Mouse (Mus musculus): ENCODE results near the gene Rbm38. TPM values are rescaled to one million over a fixed set of nuclear protein-coding genes. Genes with fewer than 3 reads are reported as not detected.

Gene Rbm38
- polyA plus RNA-seq, 1 experiment from 2014 or later, result 46.6 TPM

DNA sequence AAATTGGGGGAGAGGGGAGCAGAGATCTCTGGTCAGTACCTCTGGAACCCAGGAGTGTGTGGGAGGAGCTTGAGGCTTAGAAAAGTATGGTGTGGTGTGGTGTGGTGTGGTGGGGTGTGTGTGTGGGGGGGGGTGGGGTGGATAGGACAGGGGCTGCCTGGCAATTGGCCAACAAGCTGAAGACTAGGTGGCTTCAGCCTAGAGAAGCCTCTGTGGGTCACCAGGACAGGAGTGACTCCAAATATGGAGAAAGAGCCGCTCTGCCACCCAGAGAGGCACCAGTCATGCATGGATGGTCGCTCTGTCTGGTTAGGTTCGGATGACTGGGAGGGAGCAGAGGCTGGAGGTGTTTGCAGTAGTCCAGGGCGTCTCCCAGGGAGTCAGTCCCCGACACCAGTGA is 27.2 kb downstream of the Rbm38 start:
- DNase-seq (ENCODE audit: low spot score) (no peak), ATAC-seq (replicated peaks; ENCODE audit: insufficient number of reproducible peaks, low FRiP score, low TSS enrichment, low read depth) (no peak)
- no peaks in the 10 kb centered on the region for H3K27me3 ChIP-seq (ENCODE audit: control insufficient read depth, insufficient read depth, low read length)
- no peaks in the 10 kb centered on the region for H3K9me3 ChIP-seq (replicated peaks; ENCODE audit: control insufficient read depth, low read length)
- no peak overlapping the region for H3K9ac ChIP-seq (replicated peaks; ENCODE audit: low read length)
- H3K27ac ChIP-seq (replicated peaks; ENCODE audit: low read depth, low read length), result no peak overlapping the region
- H3K4me1 ChIP-seq (ENCODE audit: control insufficient read depth, insufficient read depth, low read length), result peaks cover 2% of the 10 kb centered on the region; the same call in 1 of the 2 replicates
- no peak overlapping the region for H3K4me2 ChIP-seq (ENCODE audit: low read depth, low read length)
- no peak overlapping the region for H3K4me3 ChIP-seq (ENCODE audit: low read depth, low read length)
- no peaks in the 10 kb centered on the region for H3K36me3 ChIP-seq (replicated peaks; ENCODE audit: control insufficient read depth, insufficient read depth, low read depth, low read length)
- WGBS, result 62% methylated on average over 5 of the region's 5 CpGs

- H3K9me3 ChIP-seq (replicated peaks; ENCODE audit: control insufficient read depth, low read length), result no peaks in the 10 kb centered on the region
- H3K27ac ChIP-seq (replicated peaks; ENCODE audit: low read depth, low read length), result no peak overlapping the region
- no peak overlapping the region for H3K9ac ChIP-seq (replicated peaks; ENCODE audit: low read length)
- H3K4me3 ChIP-seq (ENCODE audit: low read depth, low read length), result no peak overlapping the region
- peaks cover 2% of the 10 kb centered on the region; the same call in 1 of the 2 replicates for H3K4me1 ChIP-seq (ENCODE audit: control insufficient read depth, insufficient read depth, low read length)
- no peaks in the 10 kb centered on the region for H3K27me3 ChIP-seq (ENCODE audit: control insufficient read depth, insufficient read depth, low read length)
- H3K4me2 ChIP-seq (ENCODE audit: low read depth, low read length), result no peak overlapping the region
- 48% methylated on average over 17 of the region's 17 CpGs for WGBS
- no peak for ATAC-seq (replicated peaks; ENCODE audit: insufficient number of reproducible peaks, low FRiP score, low TSS enrichment, low read depth)
- DNase-seq (ENCODE audit: low spot score), result no peak
- H3K36me3 ChIP-seq (replicated peaks; ENCODE audit: control insufficient read depth, insufficient read depth, low read depth, low read length), result no peaks in the 10 kb centered on the region
These were observed 27.9 kb downstream of the Rbm38 start for GRCm38 (mm10) chr2:173048041-173048745.

DNA sequence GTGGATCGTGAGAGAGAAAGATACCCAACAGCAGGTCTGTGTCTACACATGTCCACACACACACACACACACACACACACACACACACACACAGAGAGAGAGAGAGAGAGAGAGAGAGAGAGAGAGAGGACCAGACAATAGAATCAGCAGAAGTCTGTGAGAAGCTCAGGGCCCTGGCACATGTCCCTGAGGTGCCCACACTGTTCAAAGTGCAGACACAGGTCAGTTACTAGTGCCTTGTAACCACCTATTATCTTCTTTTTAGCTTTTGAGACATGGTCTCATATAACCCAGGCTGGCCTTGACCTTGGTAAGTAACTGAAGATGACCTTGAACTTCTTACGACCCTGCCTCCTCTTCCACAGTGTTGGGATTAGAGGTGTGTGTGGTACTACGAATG is 28.9 kb downstream of the Rbm38 start:
- Histone ChIP-seq H3K4me2 (ENCODE audit: low read depth, low read length) (no peak overlapping the region), H3K27me3 (ENCODE audit: control insufficient read depth, insufficient read depth, low read length) (no peaks in the 10 kb centered on the region), H3K9me3 (replicated peaks; ENCODE audit: control insufficient read depth, low read length) (no peaks in the 10 kb centered on the region), H3K4me3 (ENCODE audit: low read depth, low read length) (no peak overlapping the region), H3K27ac (replicated peaks; ENCODE audit: low read depth, low read length) (no peak overlapping the region), H3K4me1 (ENCODE audit: control insufficient read depth, insufficient read depth, low read length) (peaks cover 2% of the 10 kb centered on the region; the same call in 1 of the 2 replicates), H3K9ac (replicated peaks; ENCODE audit: low read length) (no peak overlapping the region), H3K36me3 (replicated peaks; ENCODE audit: control insufficient read depth, insufficient read depth, low read depth, low read length) (no peaks in the 10 kb centered on the region)
- ATAC-seq (replicated peaks; ENCODE audit: insufficient number of reproducible peaks, low FRiP score, low TSS enrichment, low read depth) (no peak), DNase-seq (ENCODE audit: low spot score) (no peak)
- 82% methylated on average over 3 of the region's 3 CpGs for WGBS

GRCm38 (mm10) chr2:173049817-173050216 is 29.5 kb downstream of the Rbm38 start:
- ATAC-seq (replicated peaks; ENCODE audit: insufficient number of reproducible peaks, low FRiP score, low TSS enrichment, low read depth) (no peak), DNase-seq (ENCODE audit: low spot score) (no peak)
- H3K36me3 ChIP-seq (replicated peaks; ENCODE audit: control insufficient read depth, insufficient read depth, low read depth, low read length), result no peaks in the 10 kb centered on the region
- peaks cover 2% of the 10 kb centered on the region; the same call in 1 of the 2 replicates for H3K4me1 ChIP-seq (ENCODE audit: control insufficient read depth, insufficient read depth, low read length)
- H3K27me3 ChIP-seq (ENCODE audit: control insufficient read depth, insufficient read depth, low read length), result no peaks in the 10 kb centered on the region
- H3K9me3 ChIP-seq (replicated peaks; ENCODE audit: control insufficient read depth, low read length), result no peaks in the 10 kb centered on the region
- H3K4me3 ChIP-seq (ENCODE audit: low read depth, low read length), result no peak overlapping the region
- H3K4me2 ChIP-seq (ENCODE audit: low read depth, low read length), result no peak overlapping the region
- WGBS, result 47% methylated on average over 6 of the region's 6 CpGs
- no peak overlapping the region for H3K27ac ChIP-seq (replicated peaks; ENCODE audit: low read depth, low read length)
- no peak overlapping the region for H3K9ac ChIP-seq (replicated peaks; ENCODE audit: low read length)

DNA sequence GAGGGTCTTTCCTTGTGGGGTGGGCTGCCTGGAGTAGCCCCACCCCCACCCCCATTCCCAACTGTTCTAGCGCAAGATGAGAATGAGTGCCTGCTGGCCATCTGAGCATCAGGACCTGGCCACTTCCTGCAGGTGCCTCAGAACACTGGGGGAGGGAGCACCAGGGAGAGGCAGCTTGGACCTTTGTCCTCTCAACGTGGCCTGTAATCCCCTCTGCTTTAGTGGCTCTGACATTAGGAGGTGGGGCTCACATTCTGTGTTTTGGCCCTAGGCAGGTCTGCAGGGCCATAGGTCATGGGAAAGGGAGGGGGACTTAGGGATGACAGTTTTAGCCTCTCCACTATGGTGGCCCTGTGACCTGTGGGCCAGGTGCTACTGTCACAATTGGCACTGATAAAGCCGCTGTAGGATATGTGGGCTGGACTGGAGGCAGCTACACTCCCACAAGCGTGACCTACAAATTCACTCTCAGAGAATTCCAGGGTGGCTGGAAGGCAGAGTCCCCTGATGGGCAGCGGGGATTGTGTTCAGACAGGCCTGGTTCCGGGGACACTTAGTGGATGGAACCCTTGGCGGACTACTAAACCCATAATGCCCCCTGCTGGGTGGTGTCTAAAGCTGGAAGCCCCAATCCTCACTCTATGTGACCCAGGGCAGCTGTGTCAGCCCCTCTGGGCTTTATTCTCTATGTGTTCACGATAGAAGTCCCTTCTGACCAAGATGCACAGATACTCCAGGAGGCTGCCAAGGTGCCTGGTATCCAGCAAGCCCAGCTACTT is 30.5 kb downstream of the Rbm38 start:
- no peak for ATAC-seq (replicated peaks; ENCODE audit: insufficient number of reproducible peaks, low FRiP score, low TSS enrichment, low read depth)
- H3K27ac ChIP-seq (replicated peaks; ENCODE audit: low read depth, low read length), result no peak overlapping the region
- H3K9ac ChIP-seq (replicated peaks; ENCODE audit: low read length), result no peak overlapping the region
- 31% methylated on average over 8 of the region's 8 CpGs for WGBS
- H3K4me2 ChIP-seq (ENCODE audit: low read depth, low read length), result no peak overlapping the region
- H3K27me3 ChIP-seq (ENCODE audit: control insufficient read depth, insufficient read depth, low read length), result no peaks in the 10 kb centered on the region
- H3K4me3 ChIP-seq (ENCODE audit: low read depth, low read length), result no peak overlapping the region
- peaks cover 2% of the 10 kb centered on the region; the same call in 1 of the 2 replicates for H3K4me1 ChIP-seq (ENCODE audit: control insufficient read depth, insufficient read depth, low read length)
- no peak for DNase-seq (ENCODE audit: low spot score)
- H3K36me3 ChIP-seq (replicated peaks; ENCODE audit: control insufficient read depth, insufficient read depth, low read depth, low read length), result no peaks in the 10 kb centered on the region
- H3K9me3 ChIP-seq (replicated peaks; ENCODE audit: control insufficient read depth, low read length), result no peaks in the 10 kb centered on the region

DNA sequence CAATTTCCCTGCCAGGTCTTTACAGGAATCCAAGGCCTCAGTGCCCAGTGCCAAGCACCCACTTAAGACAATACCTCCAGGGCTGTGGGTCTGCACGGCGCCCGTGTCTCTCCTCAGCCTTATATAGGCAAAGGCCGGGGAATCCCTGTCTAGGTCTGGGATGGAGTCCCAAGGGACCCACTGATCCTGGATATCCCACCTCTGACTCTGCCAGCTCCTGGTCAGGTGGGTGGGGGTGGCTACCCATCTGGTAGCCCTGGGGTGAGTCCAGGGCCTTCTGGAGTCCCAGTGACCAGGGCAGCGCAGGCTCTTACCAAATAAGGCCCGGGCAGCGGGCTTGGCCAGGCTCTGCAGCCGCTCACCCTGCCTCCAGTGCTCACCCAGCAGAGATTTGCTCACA is 32.6 kb downstream of the Rbm38 start:
- H3K9ac ChIP-seq (replicated peaks; ENCODE audit: low read length), result no peak overlapping the region
- H3K9me3 ChIP-seq (replicated peaks; ENCODE audit: control insufficient read depth, low read length), result no peaks in the 10 kb centered on the region
- H3K4me1 ChIP-seq (ENCODE audit: control insufficient read depth, insufficient read depth, low read length), result peaks cover 2% of the 10 kb centered on the region; the same call in 1 of the 2 replicates
- ATAC-seq (replicated peaks; ENCODE audit: insufficient number of reproducible peaks, low FRiP score, low TSS enrichment, low read depth) (no peak), DNase-seq (ENCODE audit: low spot score) (no peak)
- H3K27ac ChIP-seq (replicated peaks; ENCODE audit: low read depth, low read length), result no peak overlapping the region
- H3K36me3 ChIP-seq (replicated peaks; ENCODE audit: control insufficient read depth, insufficient read depth, low read depth, low read length), result no peaks in the 10 kb centered on the region
- no peak overlapping the region for H3K4me3 ChIP-seq (ENCODE audit: low read depth, low read length)
- no peaks in the 10 kb centered on the region for H3K27me3 ChIP-seq (ENCODE audit: control insufficient read depth, insufficient read depth, low read length)
- WGBS, result 90% methylated on average over 8 of the region's 8 CpGs
- no peak overlapping the region for H3K4me2 ChIP-seq (ENCODE audit: low read depth, low read length)

- no peak overlapping the region for H3K27ac ChIP-seq (replicated peaks; ENCODE audit: low read depth, low read length)
- H3K36me3 ChIP-seq (replicated peaks; ENCODE audit: control insufficient read depth, insufficient read depth, low read depth, low read length), result no peaks in the 10 kb centered on the region
- no peak overlapping the region for H3K9ac ChIP-seq (replicated peaks; ENCODE audit: low read length)
- no peaks in the 10 kb centered on the region for H3K27me3 ChIP-seq (ENCODE audit: control insufficient read depth, insufficient read depth, low read length)
- H3K9me3 ChIP-seq (replicated peaks; ENCODE audit: control insufficient read depth, low read length), result no peaks in the 10 kb centered on the region
- ATAC-seq (replicated peaks; ENCODE audit: insufficient number of reproducible peaks, low FRiP score, low TSS enrichment, low read depth) (no peak), DNase-seq (ENCODE audit: low spot score) (no peak)
- H3K4me3 ChIP-seq (ENCODE audit: low read depth, low read length), result no peak overlapping the region
- peaks cover 2% of the 10 kb centered on the region; the same call in 1 of the 2 replicates for H3K4me1 ChIP-seq (ENCODE audit: control insufficient read depth, insufficient read depth, low read length)
- WGBS, result 80% methylated on average over 6 of the region's 6 CpGs
- H3K4me2 ChIP-seq (ENCODE audit: low read depth, low read length), result no peak overlapping the region
These were observed 33.5 kb downstream of the Rbm38 start for GRCm38 (mm10) chr2:173053846-173054245.

- H3K9ac ChIP-seq (replicated peaks; ENCODE audit: low read length), result no peak overlapping the region
- H3K4me2 ChIP-seq (ENCODE audit: low read depth, low read length), result no peak overlapping the region
- H3K4me1 ChIP-seq (ENCODE audit: control insufficient read depth, insufficient read depth, low read length), result no peaks in the 10 kb centered on the region
- no peak overlapping the region for H3K27ac ChIP-seq (replicated peaks; ENCODE audit: low read depth, low read length)
- no peaks in the 10 kb centered on the region for H3K36me3 ChIP-seq (replicated peaks; ENCODE audit: control insufficient read depth, insufficient read depth, low read depth, low read length)
- H3K9me3 ChIP-seq (replicated peaks; ENCODE audit: control insufficient read depth, low read length), result no peaks in the 10 kb centered on the region
- H3K4me3 ChIP-seq (ENCODE audit: low read depth, low read length), result no peak overlapping the region
- no peak for DNase-seq (ENCODE audit: low spot score)
- no peaks in the 10 kb centered on the region for H3K27me3 ChIP-seq (ENCODE audit: control insufficient read depth, insufficient read depth, low read length)
- ATAC-seq (replicated peaks; ENCODE audit: insufficient number of reproducible peaks, low FRiP score, low TSS enrichment, low read depth), result no peak
- WGBS, result 85% methylated on average over 10 of the region's 10 CpGs
These were observed 36.1 kb downstream of the Rbm38 start for GRCm38 (mm10) chr2:173056303-173056881.

All from embryonic facial prominence, embryonic 11.5 days (tissue).